Mouse (Mus musculus) hindbrain, embryonic 11.5 days (tissue): Measurements from ENCODE around the gene Izumo1r. TPM values are rescaled to one million over a fixed set of nuclear protein-coding genes. Genes with fewer than 3 reads are reported as not detected.

Experiments used
- ATAC-seq: fragments of 200-750 bp; cut with Nextera tagmentation; 2 replicates; pipeline ENCODE4 v1.8.0; 2017; ENCODE audit warnings: mild to moderate bottlenecking, moderate TSS enrichment, moderate library complexity; ENCODE audit not compliant: low FRiP score
- DNase-seq: peaks from one replicate; pipeline ENCODE4 v3.0.0-alpha.2; 2015; ENCODE audit warnings: low spot score
- H3K27ac ChIP-seq: fragments of 300-500 bp; sonication (generic); 2 replicates; pipeline ENCODE4 v1.5.1; 2014; ENCODE audit warnings: mild to moderate bottlenecking, low read depth, low read length
- H3K27me3 ChIP-seq: fragments of 300-500 bp; sonication (generic); 2 replicates; pipeline ENCODE4 v1.6.1; 2014; ENCODE audit warnings: mild to moderate bottlenecking, low read length, moderate library complexity, mixed read lengths; ENCODE audit not compliant: control insufficient read depth, insufficient read depth
- H3K36me3 ChIP-seq: fragments of 300-500 bp; sonication (generic); 2 replicates; pipeline ENCODE4 v1.6.1; 2014; ENCODE audit warnings: mild to moderate bottlenecking, low read length, moderate library complexity, mixed read lengths; ENCODE audit not compliant: control insufficient read depth, insufficient read depth
- H3K4me1 ChIP-seq: fragments of 300-500 bp; sonication (generic); replicated peaks from 2 replicates; pipeline ENCODE4 v1.6.1; 2014; ENCODE audit warnings: low read length, mixed read lengths; ENCODE audit not compliant: control insufficient read depth, insufficient read depth
- H3K4me2 ChIP-seq: fragments of 300-500 bp; sonication (generic); replicated peaks from 2 replicates; pipeline ENCODE4 v1.6.1; 2014; ENCODE audit warnings: mild to moderate bottlenecking, low read depth, low read length
- H3K4me3 ChIP-seq: fragments of 300-500 bp; sonication (generic); 2 replicates; pipeline ENCODE4 v1.5.1; 2014; ENCODE audit warnings: low read depth, low read length
- H3K9ac ChIP-seq: fragments of 300-500 bp; sonication (generic); 2 replicates; pipeline ENCODE4 v1.6.1; 2014; ENCODE audit warnings: low read depth, low read length
- H3K9me3 ChIP-seq: fragments of 300-500 bp; sonication (generic); 2 replicates; pipeline ENCODE4 v1.6.1; 2016; ENCODE audit warnings: low read length; ENCODE audit not compliant: control insufficient read depth
- WGBS: fragments of 180-500 bp; shearing (Covaris S2); extraction: QIAGEN DNeasy Blood & Tissue Kit; methylation state at CpG from one replicate; pipeline ENCODE4 v1.1.7; 2014; 5-methylcytosine and 5-hydroxymethylcytosine counted together
- polyA plus RNA-seq: library from polyadenylated mRNA; unstranded; fragments of >200 nt; fragmentation: Nextera tagmentation; extraction: Ambion mirVana; gene quantifications from 2 replicates; pipeline ENCODE4 v1.2.1, GENCODE M21; 2014

Izumo1r gene
- polyA plus RNA-seq, 1 experiment from 2014 or later = not detected

- DNase-seq (no peak), ATAC-seq (no peak)
- Histone ChIP-seq H3K9me3 (no peaks in the 10 kb centered on the region), H3K4me3 (no peak overlapping the region), H3K27ac (no peak overlapping the region), H3K4me2 (no peak overlapping the region), H3K27me3 (no peaks in the 10 kb centered on the region), H3K4me1 (no peaks in the 10 kb centered on the region), H3K9ac (no peak overlapping the region), H3K36me3 (no peaks in the 10 kb centered on the region)
- 83% methylated on average over 2 of the region's 2 CpGs for WGBS
These were observed 8.3 kb upstream of the Izumo1r start for GRCm38 (mm10) chr9:14912037-14912436.

DNA sequence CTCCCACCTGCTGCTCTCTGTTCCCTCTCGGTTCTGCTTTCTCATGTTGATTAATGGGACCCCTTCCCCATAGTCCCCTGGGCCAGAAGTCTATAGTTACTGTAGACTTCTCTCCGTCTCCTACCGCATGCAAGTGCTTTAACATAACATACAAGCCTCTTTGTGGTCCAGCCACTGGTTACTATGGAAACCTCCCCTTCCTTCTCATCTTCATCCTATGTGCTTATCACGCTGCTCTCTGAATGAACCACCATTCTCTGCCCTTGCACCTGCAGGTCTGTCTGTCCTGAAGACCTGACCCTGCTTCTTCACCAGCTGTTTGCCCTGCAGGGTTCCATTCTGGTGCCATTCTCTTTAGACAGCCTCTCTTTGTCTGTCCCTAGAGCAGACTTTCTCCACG, 6.2 kb upstream of the Izumo1r start:
- Histone ChIP-seq H3K27me3 (no peaks in the 10 kb centered on the region), H3K36me3 (no peaks in the 10 kb centered on the region), H3K4me2 (no peak overlapping the region), H3K9me3 (no peaks in the 10 kb centered on the region), H3K9ac (no peak overlapping the region), H3K4me3 (no peak overlapping the region), H3K27ac (no peak overlapping the region), H3K4me1 (no peaks in the 10 kb centered on the region; the same call in 1 of the 2 replicates)
- ATAC-seq = peak; percentile 53
- 17% methylated on average over 5 of the region's 5 CpGs for WGBS
- no peak for DNase-seq

DNA sequence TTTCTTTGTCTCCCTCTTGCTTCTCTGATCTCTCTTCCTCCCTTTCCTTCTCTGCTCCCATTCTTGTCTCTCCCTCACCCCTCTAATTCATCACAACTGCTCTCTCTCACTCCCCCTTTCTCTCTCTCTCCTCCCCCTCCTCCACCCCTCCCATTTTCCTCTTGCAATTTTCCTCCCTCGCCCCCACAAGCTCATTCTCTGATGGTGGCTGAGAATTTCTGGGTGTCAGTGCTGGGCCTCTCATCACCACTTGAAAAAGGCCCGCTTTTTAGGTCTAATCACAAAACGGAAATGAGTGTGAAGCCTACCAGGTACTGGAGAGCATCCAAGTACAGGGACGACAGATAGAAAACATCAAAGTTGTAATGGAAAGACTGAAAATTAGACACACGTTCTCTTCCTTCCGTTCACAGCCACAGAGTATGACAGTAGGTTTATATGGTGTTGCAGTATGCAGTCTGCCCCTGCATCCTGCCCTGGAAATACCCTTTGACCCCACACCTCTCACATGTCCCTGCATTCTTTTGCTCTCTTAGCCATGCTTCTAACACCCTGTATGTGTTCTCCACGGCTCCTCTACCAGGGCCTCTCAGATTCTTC, 4.2 kb upstream of the Izumo1r start:
- DNase-seq (no peak), ATAC-seq (no peak)
- H3K27me3 ChIP-seq = no peaks in the 10 kb centered on the region
- no peaks in the 10 kb centered on the region; the same call in 1 of the 2 replicates for H3K4me1 ChIP-seq
- no peak overlapping the region for H3K4me3 ChIP-seq
- WGBS = 77% methylated on average over 7 of the region's 7 CpGs
- no peak overlapping the region for H3K9ac ChIP-seq
- no peak overlapping the region for H3K4me2 ChIP-seq
- H3K27ac ChIP-seq = no peak overlapping the region
- no peaks in the 10 kb centered on the region for H3K36me3 ChIP-seq
- no peaks in the 10 kb centered on the region for H3K9me3 ChIP-seq

DNA sequence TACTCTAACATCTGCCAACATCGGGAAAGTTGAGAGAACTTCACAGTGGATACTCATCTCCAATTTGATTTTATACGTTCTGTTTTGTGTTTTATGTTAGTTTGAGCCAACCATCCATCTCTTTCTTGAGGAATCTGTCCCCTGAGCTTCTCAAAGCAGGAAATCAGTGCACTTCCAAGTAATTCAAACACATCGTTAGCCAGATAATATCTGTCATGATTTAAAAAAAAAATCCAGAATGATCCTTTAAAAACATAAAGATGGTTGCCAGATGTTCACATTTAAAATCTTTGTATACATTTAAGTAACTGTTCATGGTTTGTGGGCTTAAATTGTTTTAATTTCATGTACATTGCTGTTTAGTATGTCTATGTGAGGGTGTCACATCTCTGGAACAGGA, 2.2 kb upstream of the Izumo1r start:
- WGBS = 81% methylated on average over 3 of the region's 3 CpGs
- no peak for ATAC-seq

GRCm38 (mm10) chr9:14904741-14905475, 1.2 kb upstream of the Izumo1r start:
- Histone ChIP-seq H3K27ac (no peak overlapping the region), H3K9ac (no peak overlapping the region), H3K4me2 (no peak overlapping the region), H3K36me3 (no peaks in the 10 kb centered on the region), H3K4me1 (no peaks in the 10 kb centered on the region; the same call in 1 of the 2 replicates), H3K9me3 (no peaks in the 10 kb centered on the region), H3K4me3 (no peak overlapping the region), H3K27me3 (no peaks in the 10 kb centered on the region)
- WGBS = 54% methylated on average over 9 of the region's 9 CpGs
- ATAC-seq (no peak), DNase-seq (peak; percentile 24)

More for the DNA sequence above, 2.2 kb upstream of the Izumo1r start:
- H3K4me3 ChIP-seq = no peak overlapping the region
- no peaks in the 10 kb centered on the region for H3K36me3 ChIP-seq
- H3K9ac ChIP-seq = no peak overlapping the region
- no peaks in the 10 kb centered on the region; the same call in 1 of the 2 replicates for H3K4me1 ChIP-seq
- no peaks in the 10 kb centered on the region for H3K27me3 ChIP-seq
- H3K4me2 ChIP-seq = no peak overlapping the region
- H3K27ac ChIP-seq = no peak overlapping the region
- no peaks in the 10 kb centered on the region for H3K9me3 ChIP-seq
- DNase-seq = no peak

GRCm38 (mm10) chr9:14903006-14903405, 743 bp downstream of the Izumo1r start:
- 82% methylated on average over 3 of the region's 3 CpGs for WGBS

GRCm38 (mm10) chr9:14902416-14902815, 1.3 kb downstream of the Izumo1r start:
- no peak overlapping the region for H3K9ac ChIP-seq
- ATAC-seq = no peak
- DNase-seq = no peak
- no peaks in the 10 kb centered on the region; the same call in 1 of the 2 replicates for H3K4me1 ChIP-seq
- no peaks in the 10 kb centered on the region for H3K36me3 ChIP-seq
- no peak overlapping the region for H3K4me2 ChIP-seq
- no peak overlapping the region for H3K27ac ChIP-seq
- no peaks in the 10 kb centered on the region for H3K27me3 ChIP-seq
- H3K4me3 ChIP-seq = no peak overlapping the region
- WGBS = 100% methylated on average over 2 of the region's 2 CpGs
- no peaks in the 10 kb centered on the region for H3K9me3 ChIP-seq

More at GRCm38 (mm10) chr9:14903006-14903405, 743 bp downstream of the Izumo1r start:
- H3K4me2 ChIP-seq = no peak overlapping the region
- H3K4me3 ChIP-seq = no peak overlapping the region
- H3K4me1 ChIP-seq = no peaks in the 10 kb centered on the region; the same call in 1 of the 2 replicates
- no peaks in the 10 kb centered on the region for H3K9me3 ChIP-seq
- no peaks in the 10 kb centered on the region for H3K27me3 ChIP-seq
- no peak for DNase-seq
- no peak for ATAC-seq
- no peak overlapping the region for H3K9ac ChIP-seq
- H3K27ac ChIP-seq = no peak overlapping the region
- H3K36me3 ChIP-seq = no peaks in the 10 kb centered on the region

DNA sequence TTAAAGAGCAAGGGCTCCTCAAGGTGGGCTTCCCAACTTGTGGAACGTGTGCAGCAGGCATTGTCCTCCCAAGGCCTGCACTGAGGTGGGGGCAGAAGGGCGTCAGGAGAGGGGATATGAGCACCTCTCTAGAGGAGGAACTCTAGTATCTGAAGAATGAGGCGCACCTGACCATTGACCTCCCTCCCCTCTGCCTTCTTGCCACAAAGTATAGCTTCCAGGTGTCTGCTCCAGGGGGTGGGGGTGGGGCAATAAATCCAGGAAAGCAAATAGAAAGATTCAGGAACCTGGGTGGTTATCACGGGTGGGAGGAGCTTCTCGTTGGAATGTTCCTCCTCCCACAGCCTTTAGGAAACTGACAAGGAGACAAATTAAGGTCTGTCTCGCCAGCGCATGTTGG, 2.0 kb downstream of the Izumo1r start:
- no peaks in the 10 kb centered on the region for H3K9me3 ChIP-seq
- no peak overlapping the region for H3K9ac ChIP-seq
- WGBS = 67% methylated on average over 7 of the region's 7 CpGs
- H3K36me3 ChIP-seq = no peaks in the 10 kb centered on the region
- no peaks in the 10 kb centered on the region; the same call in 1 of the 2 replicates for H3K4me1 ChIP-seq
- H3K27me3 ChIP-seq = no peaks in the 10 kb centered on the region
- no peak overlapping the region for H3K4me2 ChIP-seq
- DNase-seq = no peak
- no peak overlapping the region for H3K4me3 ChIP-seq
- no peak overlapping the region for H3K27ac ChIP-seq
- ATAC-seq = no peak

GRCm38 (mm10) chr9:14897102-14897501, 6.6 kb downstream of the Izumo1r start:
- Histone ChIP-seq H3K4me3 (no peak overlapping the region), H3K9me3 (no peaks in the 10 kb centered on the region), H3K4me2 (no peak overlapping the region), H3K9ac (no peak overlapping the region), H3K4me1 (no peaks in the 10 kb centered on the region), H3K36me3 (no peaks in the 10 kb centered on the region), H3K27ac (no peak overlapping the region), H3K27me3 (no peaks in the 10 kb centered on the region)
- DNase-seq = no peak
- no peak for ATAC-seq
- WGBS = 92% methylated on average over 3 of the region's 3 CpGs
